Mouse (Mus musculus) ES-Bruce4 (cell line): Measurements from ENCODE around the gene Kifc3. TPM values are rescaled to one million over a fixed set of nuclear protein-coding genes. Genes with fewer than 3 reads are reported as not detected.

Source experiments
- H3K27ac ChIP-seq: 2 replicates; pipeline ENCODE4 v1.5.1; 2012; ENCODE audit warnings: low read length, inconsistent platforms; ENCODE audit not compliant: insufficient read depth
- H3K27me3 ChIP-seq: 2 replicates; pipeline ENCODE4 v1.6.1; 2012; ENCODE audit warnings: mild to moderate bottlenecking, low read length, inconsistent platforms; ENCODE audit not compliant: control insufficient read depth, poor library complexity, insufficient read depth, severe bottlenecking
- H3K36me3 ChIP-seq: 2 replicates; pipeline ENCODE4 v1.6.1; 2012; ENCODE audit warnings: inconsistent platforms, mild to moderate bottlenecking, low read length, moderate library complexity; ENCODE audit not compliant: control insufficient read depth, poor library complexity, insufficient read depth, severe bottlenecking
- H3K4me1 ChIP-seq: one replicate; pipeline ENCODE4 v1.8.1; 2011; ENCODE audit warnings: low read length; ENCODE audit not compliant: control insufficient read depth, insufficient read depth
- H3K4me3 ChIP-seq: 2 replicates; pipeline ENCODE4 v1.5.1; 2011; ENCODE audit warnings: low read depth, mild to moderate bottlenecking, low read length
- H3K9ac ChIP-seq: 2 replicates; pipeline ENCODE4 v1.6.1; 2012; ENCODE audit warnings: low read depth, mild to moderate bottlenecking, inconsistent platforms; ENCODE audit not compliant: poor library complexity, severe bottlenecking
- H3K9me3 ChIP-seq: replicated peaks from 2 replicates; pipeline ENCODE4 v1.6.1; 2012; ENCODE audit warnings: mild to moderate bottlenecking, low read length, inconsistent platforms; ENCODE audit not compliant: control insufficient read depth, poor library complexity, insufficient read depth, severe bottlenecking
- CTCF ChIP-seq: IDR thresholded peaks from one replicate; pipeline ENCODE4 v1.8.1; 2011; ENCODE audit warnings: low read depth, low read length
- EP300 ChIP-seq: IDR thresholded peaks from 2 replicates; pipeline ENCODE4 v1.6.1; 2011; ENCODE audit warnings: low read depth, low read length; ENCODE audit not compliant: insufficient read depth
- POLR2A ChIP-seq: IDR thresholded peaks from one replicate; pipeline ENCODE4 v1.8.1; 2011; ENCODE audit warnings: low read length; ENCODE audit not compliant: insufficient read depth
- polyA plus RNA-seq: library from polyadenylated mRNA; stranded (reverse); fragments of >200 nt; gene quantifications from 2 replicates; pipeline ENCODE4 v1.2.4, GENCODE M21; 2011; ENCODE audit warnings: low read depth; ENCODE audit not compliant: missing spikeins, insufficient read depth, insufficient read length

Gene Kifc3
- polyA plus RNA-seq, 1 experiment = 19.0 TPM

DNA sequence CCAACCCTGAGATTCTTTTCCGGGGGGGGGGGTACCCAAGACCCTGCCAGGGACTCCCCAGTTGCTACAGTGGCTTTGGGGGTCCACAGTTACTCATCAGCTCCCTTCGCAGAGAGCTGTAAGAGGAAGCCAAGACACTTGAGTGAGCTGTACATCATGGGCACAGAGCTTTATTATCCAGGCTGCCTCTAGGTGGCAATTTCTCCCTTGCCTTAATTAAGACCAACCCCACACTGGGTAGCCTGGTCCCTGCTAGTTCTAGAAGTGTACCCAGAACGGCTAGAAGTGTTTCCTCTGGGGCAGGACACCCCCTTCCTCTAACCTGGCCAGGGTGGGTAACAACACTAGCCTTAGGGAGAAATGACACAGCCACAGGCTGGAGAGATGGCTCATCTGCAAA is 67.4 kb downstream of the Kifc3 start:
- TF ChIP-seq EP300 (no peak), POLR2A (no peak)
- H3K4me3 ChIP-seq = no peak overlapping the region

DNA sequence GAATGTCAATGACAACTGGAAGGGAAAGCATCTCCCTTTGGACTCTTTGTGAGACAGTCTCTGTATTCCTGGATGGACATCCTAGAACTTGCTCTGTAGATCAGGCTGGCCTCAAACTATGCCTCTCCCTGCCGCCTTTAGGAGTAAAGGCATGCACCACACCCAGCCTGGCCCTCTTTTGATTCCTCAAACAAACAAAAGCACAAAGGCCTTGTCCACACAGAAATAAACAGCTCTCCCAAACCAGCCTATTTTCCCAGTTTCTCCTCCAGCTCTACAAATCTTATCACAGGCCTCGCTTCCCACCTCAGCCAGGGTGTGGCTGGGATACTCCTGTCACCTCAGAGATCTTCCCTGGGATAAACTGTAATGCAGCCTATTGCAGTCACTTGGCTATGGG is 68.4 kb downstream of the Kifc3 start:
- H3K36me3 ChIP-seq = no peaks in the 10 kb centered on the region
- H3K4me1 ChIP-seq = peaks cover 11% of the 10 kb centered on the region
- no peak overlapping the region for H3K9ac ChIP-seq
- no peaks in the 10 kb centered on the region for H3K9me3 ChIP-seq
- H3K27ac ChIP-seq = peak overlapping the region; percentile 15
- no peak overlapping the region for H3K4me3 ChIP-seq
- no peak for TF ChIP-seq CTCF
- TF ChIP-seq POLR2A = no peak
- TF ChIP-seq EP300 = no peak
- no peaks in the 10 kb centered on the region for H3K27me3 ChIP-seq

More for the DNA sequence above, 67.4 kb downstream of the Kifc3 start:
- Histone ChIP-seq H3K9ac (no peak overlapping the region), H3K36me3 (no peaks in the 10 kb centered on the region), H3K4me1 (peaks cover 6% of the 10 kb centered on the region), H3K27me3 (no peaks in the 10 kb centered on the region), H3K9me3 (no peaks in the 10 kb centered on the region), H3K27ac (no peak overlapping the region)

DNA sequence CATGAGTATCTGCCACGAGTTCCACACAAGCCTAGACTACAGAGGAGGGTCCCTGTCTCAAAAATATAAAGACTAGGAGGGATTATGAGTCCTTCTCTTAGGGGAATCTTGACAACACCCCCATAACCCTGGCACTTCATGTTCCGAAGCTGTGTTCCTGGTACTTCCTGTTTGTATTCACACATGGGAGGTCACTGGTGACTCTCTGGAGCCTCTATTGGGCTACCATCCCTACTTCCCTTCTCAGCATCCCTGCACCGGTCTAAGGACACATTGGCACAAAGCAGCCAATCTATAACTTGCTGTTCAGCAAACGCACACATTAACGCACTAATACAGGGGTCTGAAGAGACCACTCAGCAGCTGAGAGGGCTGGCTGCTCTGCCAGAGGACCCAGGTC is 70.6 kb downstream of the Kifc3 start:
- Histone ChIP-seq H3K27ac (peak overlapping the region; percentile 68), H3K36me3 (no peaks in the 10 kb centered on the region), H3K9me3 (no peaks in the 10 kb centered on the region), H3K27me3 (no peaks in the 10 kb centered on the region), H3K4me3 (no peak overlapping the region; the same call in 1 of the 2 replicates), H3K9ac (peak overlapping the region; percentile 26; the same call in 1 of the 2 replicates), H3K4me1 (peaks cover 9% of the 10 kb centered on the region)
- TF ChIP-seq EP300 (no peak), POLR2A (no peak), CTCF (no peak)

DNA sequence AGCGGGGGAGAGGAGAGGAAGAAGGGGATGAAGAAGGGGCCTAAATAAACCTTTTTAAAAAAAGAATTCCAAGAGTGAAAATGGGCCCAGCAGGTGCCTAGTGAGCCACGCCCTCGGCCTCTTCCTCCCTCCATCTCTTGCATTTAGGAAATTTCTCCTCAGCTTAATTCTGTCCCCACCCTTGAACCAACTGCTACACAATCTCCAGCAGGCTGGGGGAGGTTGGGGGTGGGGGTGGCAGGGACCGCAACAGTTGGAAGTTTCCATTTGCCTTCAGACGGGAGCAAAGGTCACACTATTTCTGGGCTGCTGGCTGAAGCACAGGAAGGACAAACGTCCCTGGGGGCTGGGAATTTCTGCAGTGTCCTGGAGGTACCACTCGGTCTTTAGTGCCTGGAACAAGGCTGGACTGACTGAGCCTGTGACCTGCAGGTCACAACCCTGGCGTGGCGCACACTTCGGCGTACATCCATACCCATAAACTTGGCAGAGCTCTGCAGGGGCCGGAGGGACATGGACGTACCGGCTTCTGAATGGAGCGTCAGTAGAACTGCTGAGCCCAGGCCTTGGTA is 71.6 kb downstream of the Kifc3 start:
- peak overlapping the region; percentile 68 for H3K27ac ChIP-seq
- TF ChIP-seq EP300 = peak; percentile 63
- TF ChIP-seq POLR2A = no peak

DNA sequence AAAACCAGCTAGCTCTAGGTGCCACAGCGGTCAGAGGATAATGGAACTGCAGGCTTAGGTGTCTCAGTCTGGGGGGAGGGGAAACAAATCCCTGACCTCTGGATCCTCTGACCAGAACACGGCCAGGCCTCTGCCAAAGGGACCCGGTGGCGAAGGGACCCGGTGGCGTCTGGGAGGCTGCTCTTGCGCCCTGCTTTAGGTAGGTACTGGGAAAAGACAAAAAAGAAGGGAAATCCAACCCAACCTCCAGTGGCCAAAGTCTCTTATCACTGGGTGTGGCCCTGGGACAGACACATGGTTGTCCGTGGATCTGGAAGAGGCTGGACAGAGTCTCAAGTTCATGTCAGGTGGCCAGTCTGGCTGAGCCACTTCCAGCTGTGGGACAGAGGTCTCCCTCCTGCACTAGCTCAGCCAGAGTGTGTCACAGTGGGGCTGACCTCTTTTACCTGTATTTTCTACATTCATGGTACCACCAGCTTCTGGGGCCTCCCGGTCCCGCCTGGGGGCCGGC is 73.8 kb downstream of the Kifc3 start:
- Histone ChIP-seq H3K9me3 (no peaks in the 10 kb centered on the region), H3K9ac (no peak overlapping the region), H3K4me1 (peaks cover 7% of the 10 kb centered on the region), H3K36me3 (no peaks in the 10 kb centered on the region), H3K27me3 (no peaks in the 10 kb centered on the region), H3K27ac (no peak overlapping the region), H3K4me3 (no peak overlapping the region)
- TF ChIP-seq CTCF (no peak), POLR2A (no peak), EP300 (no peak)

More for the DNA sequence above, 71.6 kb downstream of the Kifc3 start:
- Histone ChIP-seq H3K4me1 (peaks cover 7% of the 10 kb centered on the region), H3K36me3 (no peaks in the 10 kb centered on the region), H3K4me3 (0 out of 2 replicates have a peak overlapping the region, but pooled peaks have one; percentile 1), H3K9ac (peak overlapping the region; percentile 26), H3K9me3 (no peaks in the 10 kb centered on the region), H3K27me3 (no peaks in the 10 kb centered on the region)

DNA sequence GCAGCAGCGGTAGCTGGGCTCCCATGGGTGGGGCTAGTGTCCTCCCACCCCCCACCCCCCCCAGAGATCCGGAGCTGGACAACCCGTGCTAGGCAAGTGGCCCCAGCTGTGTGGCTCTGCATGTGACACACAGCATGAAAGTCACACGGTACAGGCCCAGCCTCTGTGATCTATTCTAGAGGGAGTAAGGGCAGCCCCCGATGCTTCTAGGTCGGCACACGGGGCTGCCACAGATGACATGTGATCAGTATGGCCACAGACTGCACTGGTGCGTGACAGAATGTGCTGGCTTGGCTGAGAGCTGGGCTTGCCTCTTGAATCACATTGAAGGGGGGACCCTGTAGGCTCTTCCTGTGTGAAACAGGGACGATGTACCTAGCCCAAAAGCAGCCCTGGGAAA is 75.0 kb downstream of the Kifc3 start:
- Histone ChIP-seq H3K4me3 (no peak overlapping the region), H3K4me1 (peaks cover 7% of the 10 kb centered on the region), H3K27ac (no peak overlapping the region), H3K9ac (no peak overlapping the region), H3K36me3 (no peaks in the 10 kb centered on the region; the same call in 1 of the 2 replicates), H3K9me3 (no peaks in the 10 kb centered on the region), H3K27me3 (no peaks in the 10 kb centered on the region)
- TF ChIP-seq POLR2A (no peak), CTCF (no peak), EP300 (no peak)
